Mouse (Mus musculus) erythroblast, embryonic 14.5 days (primary cell): ENCODE data around the gene Olfr697.

Source experiments
- GATA1 ChIP-seq: IDR thresholded peaks from 2 replicates; pipeline ENCODE4 v1.6.1; 2012; ENCODE audit warnings: low read length, inconsistent platforms, mixed read lengths
- TAL1 ChIP-seq: IDR thresholded peaks from 3 replicates; pipeline ENCODE4 v1.6.1; 2012; ENCODE audit warnings: low read length, inconsistent platforms, mixed read lengths

- TF ChIP-seq GATA1 (no peak), TAL1 (no peak)
These were observed 5.2 kb downstream of the Olfr697 start for GRCm38 (mm10) chr7:106737028-106737427.
